Mouse (Mus musculus): ENCODE measurements at regions not wholly inside any gene's neighbourhood (a gene's known extent, or its start where the extent isn't known, plus 50 kb on each side); places are given as distances from the start of the nearest gene placed in this dataset.

DNA sequence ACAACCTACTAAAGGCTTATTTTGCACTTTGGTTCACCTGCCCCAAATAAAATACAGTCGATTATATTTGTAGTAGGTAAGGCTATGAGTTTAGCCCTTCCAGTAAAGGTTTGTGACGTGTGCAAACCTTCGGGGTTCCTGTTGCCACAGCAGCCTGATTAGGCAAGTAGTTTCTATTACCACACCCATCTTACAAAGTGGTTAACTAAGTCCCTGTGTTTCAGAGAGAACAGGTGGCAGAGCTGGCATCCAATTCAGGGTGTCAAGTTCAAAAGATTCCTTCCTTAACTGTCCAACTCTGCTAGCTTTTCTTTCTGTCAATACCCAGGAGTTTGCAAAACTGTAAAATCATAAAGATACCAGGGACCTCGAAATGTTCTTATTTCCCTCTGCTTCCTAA is 277.5 kb upstream of the Pitx2 start:
- Histone ChIP-seq H3K4me1 (no peaks in the 10 kb centered on the region), H3K27ac (no peak overlapping the region), H3K36me3 (no peaks in the 10 kb centered on the region), H3K9me3 (no peaks in the 10 kb centered on the region), H3K27me3 (ENCODE audit: insufficient read depth, poor library complexity, severe bottlenecking) (no peaks in the 10 kb centered on the region), H3K4me3 (no peak overlapping the region)
- 77% methylated on average over 4 of the region's 4 CpGs for WGBS
- no peak for DNase-seq (ENCODE audit: low spot score)

GRCm38 (mm10) chr3:128938536-128938935 is 261.1 kb upstream of the Pitx2 start:
- no peaks in the 10 kb centered on the region for H3K9me3 ChIP-seq
- H3K27me3 ChIP-seq (ENCODE audit: insufficient read depth, poor library complexity, severe bottlenecking): no peaks in the 10 kb centered on the region
- H3K4me3 ChIP-seq: no peak overlapping the region
- DNase-seq (ENCODE audit: low spot score): no peak
- 83% methylated on average over 5 of the region's 5 CpGs for WGBS
- H3K36me3 ChIP-seq: no peaks in the 10 kb centered on the region
- H3K4me1 ChIP-seq: no peaks in the 10 kb centered on the region
- no peak overlapping the region for H3K27ac ChIP-seq

GRCm38 (mm10) chr3:128941156-128941555 is 258.5 kb upstream of the Pitx2 start:
- WGBS: 74% methylated on average over 2 of the region's 2 CpGs
- DNase-seq (ENCODE audit: low spot score): no peak
- H3K36me3 ChIP-seq: no peaks in the 10 kb centered on the region

GRCm38 (mm10) chr3:128944631-128945030 is 255.0 kb upstream of the Pitx2 start:
- Histone ChIP-seq H3K27me3 (ENCODE audit: insufficient read depth, poor library complexity, severe bottlenecking) (no peaks in the 10 kb centered on the region), H3K27ac (no peak overlapping the region), H3K36me3 (no peaks in the 10 kb centered on the region), H3K4me1 (no peaks in the 10 kb centered on the region), H3K9me3 (no peaks in the 10 kb centered on the region), H3K4me3 (no peak overlapping the region)
- WGBS: 58% methylated on average over 6 of the region's 6 CpGs
- DNase-seq (ENCODE audit: low spot score): no peak

More at GRCm38 (mm10) chr3:128941156-128941555, 258.5 kb upstream of the Pitx2 start:
- Histone ChIP-seq H3K4me1 (no peaks in the 10 kb centered on the region), H3K27ac (no peak overlapping the region), H3K4me3 (no peak overlapping the region), H3K27me3 (ENCODE audit: insufficient read depth, poor library complexity, severe bottlenecking) (no peaks in the 10 kb centered on the region), H3K9me3 (no peaks in the 10 kb centered on the region)

DNA sequence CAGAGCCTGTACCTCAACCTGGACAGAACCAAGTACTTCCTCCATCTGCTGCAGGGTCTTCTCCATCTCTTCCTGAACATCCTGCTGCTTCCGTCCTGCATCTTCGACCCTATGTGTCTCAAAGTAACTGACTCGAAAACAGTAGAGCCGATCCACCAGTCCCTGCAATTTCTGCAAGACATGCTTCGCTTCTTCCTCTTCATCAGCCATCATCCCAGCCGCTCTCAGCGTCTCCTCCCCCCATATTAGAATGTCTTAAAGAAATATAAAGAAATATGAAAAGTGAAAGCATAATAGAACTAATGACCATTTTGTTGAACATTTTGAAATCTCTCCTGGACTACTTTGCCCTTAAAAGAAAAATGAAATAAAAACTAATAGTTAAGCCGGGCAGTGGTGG is 244.8 kb upstream of the Pitx2 start:
- 93% methylated on average over 8 of the region's 8 CpGs for WGBS
- Histone ChIP-seq H3K9me3 (no peaks in the 10 kb centered on the region), H3K27me3 (ENCODE audit: insufficient read depth, poor library complexity, severe bottlenecking) (no peaks in the 10 kb centered on the region), H3K27ac (no peak overlapping the region), H3K4me3 (no peak overlapping the region), H3K4me1 (peaks cover 4% of the 10 kb centered on the region; the same call in 1 of the 2 replicates), H3K36me3 (no peaks in the 10 kb centered on the region)
- no peak for DNase-seq (ENCODE audit: low spot score)

GRCm38 (mm10) chr3:128976752-128977151 is 222.9 kb upstream of the Pitx2 start:
- no peak for DNase-seq (ENCODE audit: low spot score)
- no peak overlapping the region for H3K27ac ChIP-seq

DNA sequence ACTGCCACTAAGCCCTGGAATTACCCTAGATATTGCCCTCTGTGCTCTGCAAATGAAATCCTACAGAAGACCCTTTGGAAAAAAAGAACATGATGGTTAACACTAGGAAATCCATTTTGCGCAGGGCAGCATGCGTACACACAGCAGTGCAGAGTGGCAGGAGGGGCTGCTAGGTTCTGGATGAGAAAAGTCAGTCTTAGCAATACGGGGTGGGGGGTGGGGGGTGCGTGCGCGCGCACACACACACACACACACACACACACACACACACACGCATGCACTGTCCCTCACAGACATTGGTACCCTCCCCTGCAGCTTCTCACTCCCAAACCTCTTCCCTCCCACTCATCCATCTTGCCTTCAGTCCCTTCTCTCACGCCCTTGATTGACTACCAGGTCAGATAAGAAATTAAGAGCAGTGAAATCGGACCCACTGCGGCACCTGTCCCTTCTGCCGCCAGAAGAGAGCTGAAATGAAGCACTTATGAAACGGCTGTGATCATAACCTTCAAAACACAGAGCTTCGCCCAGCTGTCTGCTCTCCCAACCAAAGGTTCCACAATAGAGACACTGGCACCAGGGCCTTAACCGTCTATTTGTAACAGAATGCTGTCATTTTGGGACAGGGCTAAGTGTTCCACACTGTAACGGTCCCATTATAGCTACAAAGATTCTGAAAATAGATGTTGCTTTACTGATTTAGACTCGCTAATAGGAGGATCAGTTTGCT is 209.3 kb upstream of the Pitx2 start:
- H3K27ac ChIP-seq: 0 out of 2 replicates have a peak overlapping the region, but pooled peaks have one; percentile 4
- 67% methylated on average over 17 of the region's 17 CpGs for WGBS
- DNase-seq (ENCODE audit: low spot score): no peak
- no peaks in the 10 kb centered on the region for H3K27me3 ChIP-seq (ENCODE audit: insufficient read depth, poor library complexity, severe bottlenecking)
- no peaks in the 10 kb centered on the region for H3K36me3 ChIP-seq
- peaks cover 6% of the 10 kb centered on the region for H3K4me1 ChIP-seq
- no peaks in the 10 kb centered on the region for H3K9me3 ChIP-seq
- peak overlapping the region; percentile 32; the same call in 1 of the 2 replicates for H3K4me3 ChIP-seq

More at GRCm38 (mm10) chr3:128976752-128977151, 222.9 kb upstream of the Pitx2 start:
- WGBS: 86% methylated on average over 5 of the region's 5 CpGs
- no peaks in the 10 kb centered on the region for H3K36me3 ChIP-seq
- H3K4me1 ChIP-seq: no peaks in the 10 kb centered on the region
- H3K9me3 ChIP-seq: no peaks in the 10 kb centered on the region
- H3K4me3 ChIP-seq: no peak overlapping the region
- H3K27me3 ChIP-seq (ENCODE audit: insufficient read depth, poor library complexity, severe bottlenecking): no peaks in the 10 kb centered on the region

- DNase-seq (ENCODE audit: low spot score): no peak
- WGBS: 79% methylated on average over 7 of the region's 7 CpGs
- no peak overlapping the region for H3K27ac ChIP-seq
These were observed 196.8 kb upstream of the Pitx2 start for GRCm38 (mm10) chr3:129002866-129003265.

GRCm38 (mm10) chr3:129004085-129004484 is 195.6 kb upstream of the Pitx2 start:
- Histone ChIP-seq H3K27me3 (ENCODE audit: insufficient read depth, poor library complexity, severe bottlenecking) (no peaks in the 10 kb centered on the region), H3K36me3 (no peaks in the 10 kb centered on the region), H3K4me3 (no peak overlapping the region), H3K27ac (0 out of 2 replicates have a peak overlapping the region, but pooled peaks have one; percentile 6), H3K9me3 (no peaks in the 10 kb centered on the region), H3K4me1 (peaks cover 10% of the 10 kb centered on the region; the same call in 1 of the 2 replicates)
- peak; percentile 76 for DNase-seq (ENCODE audit: low spot score)
- WGBS: 46% methylated on average over 8 of the region's 8 CpGs

More at GRCm38 (mm10) chr3:129002866-129003265, 196.8 kb upstream of the Pitx2 start:
- Histone ChIP-seq H3K4me3 (no peak overlapping the region), H3K27me3 (ENCODE audit: insufficient read depth, poor library complexity, severe bottlenecking) (no peaks in the 10 kb centered on the region), H3K9me3 (no peaks in the 10 kb centered on the region), H3K4me1 (peaks cover 10% of the 10 kb centered on the region; the same call in 1 of the 2 replicates), H3K36me3 (no peaks in the 10 kb centered on the region)

DNA sequence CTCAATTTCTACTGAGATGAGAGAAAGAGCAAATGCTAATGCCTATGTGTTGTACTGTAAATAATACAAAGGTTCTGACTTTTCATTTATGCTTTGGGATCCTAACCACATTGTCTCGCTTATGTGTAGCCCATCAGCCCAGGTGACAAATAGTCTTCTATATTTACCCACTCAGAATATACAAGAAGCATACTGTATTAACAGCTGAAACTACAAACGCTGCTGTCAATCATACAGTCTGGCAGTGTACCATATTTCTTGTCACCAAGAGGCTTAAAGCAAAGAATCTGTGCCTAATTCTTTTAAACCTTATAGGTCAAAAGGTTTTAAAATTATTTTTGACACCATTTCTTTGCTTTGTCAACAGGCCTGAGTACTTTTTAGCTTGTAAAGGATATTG is 160.8 kb upstream of the Pitx2 start:
- H3K27ac ChIP-seq: no peak overlapping the region
- H3K27me3 ChIP-seq (ENCODE audit: insufficient read depth, poor library complexity, severe bottlenecking): no peaks in the 10 kb centered on the region
- no peak for DNase-seq (ENCODE audit: low spot score)
- no peak overlapping the region for H3K4me3 ChIP-seq
- H3K4me1 ChIP-seq: no peaks in the 10 kb centered on the region
- H3K9me3 ChIP-seq: no peaks in the 10 kb centered on the region
- H3K36me3 ChIP-seq: no peaks in the 10 kb centered on the region
- WGBS: 82% methylated on average over 2 of the region's 2 CpGs

DNA sequence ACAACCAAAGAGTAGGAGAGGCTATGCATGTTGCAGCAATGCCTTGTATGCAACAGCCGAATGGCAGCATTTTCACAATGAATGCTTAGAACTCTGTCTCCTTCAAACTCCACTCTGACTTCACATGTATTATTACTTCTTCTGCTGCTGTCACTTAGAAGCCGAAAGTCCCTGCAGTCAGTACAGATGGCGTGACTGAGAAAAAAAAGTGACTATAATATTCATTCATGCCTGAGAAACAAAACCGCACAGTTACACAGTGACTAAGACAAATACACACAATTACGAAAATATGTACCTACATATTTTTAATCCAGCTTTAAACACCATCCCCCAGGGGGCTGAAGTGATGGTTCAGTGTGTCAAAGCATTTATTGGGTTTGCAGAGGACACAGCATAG is 154.8 kb upstream of the Pitx2 start:
- no peak overlapping the region for H3K4me3 ChIP-seq
- no peaks in the 10 kb centered on the region for H3K9me3 ChIP-seq
- no peaks in the 10 kb centered on the region for H3K27me3 ChIP-seq (ENCODE audit: insufficient read depth, poor library complexity, severe bottlenecking)
- H3K27ac ChIP-seq: no peak overlapping the region
- no peaks in the 10 kb centered on the region for H3K4me1 ChIP-seq
- no peaks in the 10 kb centered on the region for H3K36me3 ChIP-seq
- 89% methylated on average over 5 of the region's 5 CpGs for WGBS
- DNase-seq (ENCODE audit: low spot score): no peak

- Histone ChIP-seq H3K27ac (no peak overlapping the region), H3K27me3 (ENCODE audit: insufficient read depth, poor library complexity, severe bottlenecking) (no peaks in the 10 kb centered on the region), H3K4me1 (no peaks in the 10 kb centered on the region), H3K36me3 (no peaks in the 10 kb centered on the region), H3K9me3 (no peaks in the 10 kb centered on the region), H3K4me3 (no peak overlapping the region)
- WGBS: 87% methylated on average over 3 of the region's 3 CpGs
- DNase-seq (ENCODE audit: low spot score): no peak
These were observed 149.6 kb upstream of the Pitx2 start for GRCm38 (mm10) chr3:129049899-129050597.

All from heart, embryonic 10.5 days (tissue).